Mouse (Mus musculus): Measurements from ENCODE around the gene Synj2bp. TPM values are rescaled to one million over a fixed set of nuclear protein-coding genes. Genes with fewer than 3 reads are reported as not detected.
A peak's percentile ranks its signal among the peaks of the same experiment; 100 is the strongest.
"Not testable (repeated sequence)": the region's sequence is repeated elsewhere in the genome, so short reads cannot be mapped to it uniquely, and the experiment has no call there.

The Synj2bp gene
- total and polyA plus RNA-seq, 2 experiments from 2014 or later: 25.5 to 28.8 TPM

DNA sequence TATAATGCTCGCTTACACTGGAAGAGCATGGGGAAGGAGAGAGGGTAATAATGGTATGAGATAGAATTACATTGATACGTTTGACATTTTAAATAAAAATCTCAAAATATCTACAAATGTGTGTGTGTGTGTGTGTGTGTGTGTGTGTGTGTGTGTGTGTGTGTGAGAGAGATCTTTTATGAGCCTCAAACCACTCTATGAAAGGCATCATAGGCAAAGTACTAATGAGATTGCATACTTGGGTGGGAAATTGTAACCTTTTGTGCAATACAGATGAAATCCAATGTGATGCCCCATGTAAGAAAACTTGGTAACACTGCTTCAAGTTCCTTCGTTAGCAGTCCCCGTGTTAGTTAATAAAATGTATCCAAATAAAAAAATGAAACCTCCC is 313 bp upstream of the Synj2bp start:
- Histone ChIP-seq H3K36me3 (ENCODE audit: insufficient read depth, low read length) (no peaks in the 10 kb centered on the region), H3K9me3 (ENCODE audit: low read length) (no peaks in the 10 kb centered on the region), H3K27me3 (ENCODE audit: insufficient read depth, low read length) (no peaks in the 10 kb centered on the region), H3K4me2 (ENCODE audit: low read depth, low read length, poor library complexity, severe bottlenecking) (peak overlapping the region; percentile 61), H3K9ac (replicated peaks; ENCODE audit: low read length, poor library complexity, severe bottlenecking) (peak overlapping the region; percentile 86), H3K4me3 (ENCODE audit: low read depth, low read length) (peak overlapping the region; percentile 85), H3K27ac (ENCODE audit: low read depth, low read length) (peak overlapping the region; percentile 81), H3K4me1 (ENCODE audit: insufficient read depth, low read length) (peaks cover 5% of the 10 kb centered on the region; the same call in 1 of the 2 replicates)
- ATAC-seq (ENCODE audit: low FRiP score) (peak; percentile 13; the same call in 1 of the 2 replicates), DNase-seq (ENCODE audit: low spot score) (peak; percentile 0)
- WGBS: 40% methylated on average over 4 of the region's 4 CpGs
- no peak for TF ChIP-seq CTCF (IDR thresholded peaks at IDR 0.05)

DNA sequence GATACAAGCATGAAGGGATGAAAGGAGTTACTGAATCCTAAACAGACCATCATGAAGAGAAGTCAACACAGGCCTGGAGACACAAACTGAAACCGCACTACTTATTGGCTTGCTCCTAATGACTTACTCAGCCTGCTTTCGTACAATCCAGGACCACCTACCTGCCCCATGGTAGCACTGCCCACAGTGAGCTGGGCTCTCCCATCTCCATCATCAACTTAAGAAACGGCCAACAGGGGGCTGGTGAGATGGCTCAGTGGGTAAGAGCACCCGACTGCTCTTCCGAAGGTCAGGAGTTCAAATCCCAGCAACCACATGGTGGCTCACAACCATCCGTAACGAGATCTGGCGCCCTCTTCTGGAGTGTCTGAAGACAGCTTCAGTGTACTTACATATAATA is 2.1 kb downstream of the Synj2bp start:
- 87% methylated on average over 5 of the region's 8 CpGs for WGBS
- not testable (repeated sequence) for DNase-seq (ENCODE audit: low spot score); H3K36me3 ChIP-seq (ENCODE audit: insufficient read depth, low read length); H3K9ac ChIP-seq (replicated peaks; ENCODE audit: low read length, poor library complexity, severe bottlenecking); ATAC-seq (ENCODE audit: low FRiP score); H3K4me3 ChIP-seq (ENCODE audit: low read depth, low read length); H3K27me3 ChIP-seq (ENCODE audit: insufficient read depth, low read length); H3K9me3 ChIP-seq (ENCODE audit: low read length); H3K27ac ChIP-seq (ENCODE audit: low read depth, low read length); H3K4me1 ChIP-seq (ENCODE audit: insufficient read depth, low read length); H3K4me2 ChIP-seq (ENCODE audit: low read depth, low read length, poor library complexity, severe bottlenecking)

DNA sequence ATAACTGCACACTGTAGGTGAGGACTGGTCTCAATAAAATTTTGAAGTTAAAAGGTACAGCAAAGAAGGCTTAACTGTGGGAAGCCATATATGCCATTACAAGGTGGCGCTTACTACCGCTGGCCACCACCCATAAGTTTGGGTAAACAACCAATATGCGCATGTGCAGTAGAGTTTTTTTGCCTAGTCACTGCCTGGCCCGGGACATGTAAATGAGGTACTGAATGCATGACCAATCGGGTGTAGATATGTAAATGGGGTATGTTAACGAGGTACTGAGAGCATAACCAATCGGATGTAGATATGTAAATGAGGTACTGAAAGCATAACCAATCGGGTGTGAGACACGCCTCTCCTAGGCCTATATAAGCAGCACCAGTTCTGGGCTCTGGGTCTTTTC is 35.8 kb downstream of the Synj2bp start:
- not testable (repeated sequence) for ATAC-seq (ENCODE audit: low FRiP score); H3K9ac ChIP-seq (replicated peaks; ENCODE audit: low read length, poor library complexity, severe bottlenecking); H3K36me3 ChIP-seq (ENCODE audit: insufficient read depth, low read length); H3K27ac ChIP-seq (ENCODE audit: low read depth, low read length); H3K9me3 ChIP-seq (ENCODE audit: low read length); DNase-seq (ENCODE audit: low spot score); H3K4me3 ChIP-seq (ENCODE audit: low read depth, low read length); H3K27me3 ChIP-seq (ENCODE audit: insufficient read depth, low read length); H3K4me1 ChIP-seq (ENCODE audit: insufficient read depth, low read length); H3K4me2 ChIP-seq (ENCODE audit: low read depth, low read length, poor library complexity, severe bottlenecking)
- 95% methylated on average over 9 of the region's 9 CpGs for WGBS

DNA sequence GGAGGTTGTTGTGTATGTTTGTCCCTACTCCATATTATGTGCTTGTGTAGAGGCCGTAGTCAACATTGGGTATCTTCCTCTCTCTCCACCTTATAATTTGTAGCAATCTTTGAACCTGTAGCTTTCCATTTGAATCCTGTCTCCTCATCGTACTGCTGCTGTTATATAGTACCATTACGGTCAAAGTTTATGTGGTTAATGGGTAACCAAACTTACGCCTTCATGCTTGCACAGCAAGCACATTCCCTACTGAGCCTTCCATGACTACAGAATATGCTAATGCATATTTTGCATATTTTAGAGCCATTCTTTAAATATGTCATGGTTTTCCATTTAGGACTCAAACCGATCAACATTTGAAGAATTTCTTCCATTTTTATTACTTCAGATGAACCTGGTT is 42.2 kb downstream of the Synj2bp start:
- Histone ChIP-seq H3K4me3 (ENCODE audit: low read depth, low read length) (no peak overlapping the region), H3K36me3 (ENCODE audit: insufficient read depth, low read length) (no peaks in the 10 kb centered on the region), H3K9ac (replicated peaks; ENCODE audit: low read length, poor library complexity, severe bottlenecking) (no peak overlapping the region), H3K9me3 (ENCODE audit: low read length) (no peaks in the 10 kb centered on the region), H3K4me2 (ENCODE audit: low read depth, low read length, poor library complexity, severe bottlenecking) (no peak overlapping the region), H3K27me3 (ENCODE audit: insufficient read depth, low read length) (no peaks in the 10 kb centered on the region), H3K4me1 (ENCODE audit: insufficient read depth, low read length) (no peaks in the 10 kb centered on the region), H3K27ac (ENCODE audit: low read depth, low read length) (no peak overlapping the region)
- TF ChIP-seq CTCF (IDR thresholded peaks at IDR 0.05): no peak
- DNase-seq (ENCODE audit: low spot score): no peak
- no peak for ATAC-seq (ENCODE audit: low FRiP score)
- 96% methylated on average over 5 of the region's 5 CpGs for WGBS

DNA sequence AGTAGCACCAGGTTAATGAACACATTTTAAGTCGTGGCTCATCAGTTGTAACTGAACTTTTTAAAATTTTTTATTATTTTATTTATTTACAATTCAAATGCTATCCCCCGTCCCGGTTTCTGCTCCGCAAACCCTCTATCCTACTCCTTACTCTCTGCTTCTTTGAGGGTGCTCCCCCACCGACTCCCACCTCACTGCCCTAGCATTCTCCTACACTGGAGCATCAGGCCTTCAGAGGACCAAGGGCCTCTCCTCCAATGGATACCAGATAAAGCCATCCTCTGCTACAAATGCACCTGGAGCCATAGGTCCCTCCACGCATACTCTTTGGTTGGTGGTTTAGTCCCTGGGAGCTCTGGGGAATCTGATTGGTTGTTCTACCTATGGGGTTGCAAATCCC is 47.4 kb downstream of the Synj2bp start:
- H3K27ac ChIP-seq (ENCODE audit: low read depth, low read length): peak overlapping the region; percentile 92
- no peak for TF ChIP-seq CTCF (IDR thresholded peaks at IDR 0.05)
- WGBS: 50% methylated on average over 6 of the region's 6 CpGs
- no peaks in the 10 kb centered on the region for H3K4me1 ChIP-seq (ENCODE audit: insufficient read depth, low read length)
- ATAC-seq (ENCODE audit: low FRiP score) (no peak), DNase-seq (ENCODE audit: low spot score) (no peak)
- peak overlapping the region; percentile 83 for H3K9ac ChIP-seq (replicated peaks; ENCODE audit: low read length, poor library complexity, severe bottlenecking)
- peak overlapping the region; percentile 59 for H3K4me2 ChIP-seq (ENCODE audit: low read depth, low read length, poor library complexity, severe bottlenecking)
- no peaks in the 10 kb centered on the region for H3K9me3 ChIP-seq (ENCODE audit: low read length)
- no peaks in the 10 kb centered on the region for H3K27me3 ChIP-seq (ENCODE audit: insufficient read depth, low read length)
- H3K36me3 ChIP-seq (ENCODE audit: insufficient read depth, low read length): no peaks in the 10 kb centered on the region
- peak overlapping the region; percentile 68 for H3K4me3 ChIP-seq (ENCODE audit: low read depth, low read length)

DNA sequence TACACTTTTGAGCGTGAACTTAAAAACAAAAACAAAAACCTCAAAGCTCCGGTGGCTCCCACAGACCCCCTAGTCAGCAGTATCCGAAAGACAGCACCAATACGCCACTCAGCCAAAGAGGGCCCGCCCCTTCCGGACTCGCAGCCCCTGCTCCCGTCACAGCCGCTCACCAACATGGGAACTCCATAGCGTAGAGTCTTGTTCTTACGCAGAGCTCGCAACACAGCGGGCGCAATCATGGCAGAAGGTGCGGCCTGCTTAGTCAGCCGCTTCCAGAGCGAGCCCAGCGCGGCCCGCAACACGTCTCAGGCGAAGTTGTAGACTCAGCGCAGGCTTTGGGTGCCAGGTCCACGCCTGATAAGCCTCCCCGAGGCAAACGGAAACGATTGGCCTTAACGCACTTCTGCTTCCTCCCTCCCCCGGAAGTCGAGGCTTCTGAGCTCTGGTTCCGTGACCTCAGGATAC is 48.0 kb downstream of the Synj2bp start, which contains the start of gene Cox16:
Gene Cox16 (minus strand): TSS at position 401 of the 465 bp plus-strand sequence.
- Histone ChIP-seq H3K36me3 (ENCODE audit: insufficient read depth, low read length) (no peaks in the 10 kb centered on the region), H3K27ac (ENCODE audit: low read depth, low read length) (peak within 1 kb of the TSS; percentile 92), H3K9me3 (ENCODE audit: low read length) (no peaks in the 10 kb centered on the region), H3K9ac (replicated peaks; ENCODE audit: low read length, poor library complexity, severe bottlenecking) (peak within 1 kb of the TSS; percentile 83), H3K27me3 (ENCODE audit: insufficient read depth, low read length) (no peaks in the 10 kb centered on the region), H3K4me3 (ENCODE audit: low read depth, low read length) (peak within 1 kb of the TSS; percentile 68), H3K4me1 (ENCODE audit: insufficient read depth, low read length) (no peaks in the 10 kb centered on the region), H3K4me2 (ENCODE audit: low read depth, low read length, poor library complexity, severe bottlenecking) (peak within 1 kb of the TSS; percentile 59)
- ATAC-seq (ENCODE audit: low FRiP score) (peak; percentile 97), DNase-seq (ENCODE audit: low spot score) (peak; percentile 90)
- WGBS: under 1% methylated on average over 31 of the region's 31 CpGs
- no peak for TF ChIP-seq CTCF (IDR thresholded peaks at IDR 0.05)

All from midbrain, postnatal 0 days (tissue).